Mouse (Mus musculus) adrenal gland, adult 8-10 months (tissue): ENCODE measurements around the gene Arid2. TPM values are rescaled to one million over a fixed set of nuclear protein-coding genes. Genes with fewer than 3 reads are reported as not detected.
A peak's percentile ranks its signal among the peaks of the same experiment; 100 is the strongest.
"Not testable (repeated sequence)": the region's sequence is repeated elsewhere in the genome, so short reads cannot be mapped to it uniquely, and the experiment has no call there.

ENCODE experiments used
- DNase-seq: peaks from one replicate; pipeline ENCODE4 v3.0.0; 2022
- total RNA-seq, 4 experiments: library from RNA; stranded (reverse); gene quantifications; 2 replicates each; pipeline ENCODE4 v1.2.4; 2022

Gene Arid2
- total RNA-seq, 4 experiments from 2014 or later: 39.0 to 55.2 (median 46.1) TPM

GRCm38 (mm10) chr15:96286015-96286934 lies 1.0 kb upstream of the Arid2 start:
- peak; percentile 93 for DNase-seq

GRCm38 (mm10) chr15:96286935-96287292 lies 404 bp upstream of the Arid2 start:
- no peak for DNase-seq

GRCm38 (mm10) chr15:96287976-96288835 lies 888 bp downstream of the Arid2 start:
- DNase-seq: peak; percentile 42

- DNase-seq: no peak
These were observed 1.6 kb downstream of the Arid2 start for GRCm38 (mm10) chr15:96288836-96289390.

GRCm38 (mm10) chr15:96290001-96290400 lies 2.7 kb downstream of the Arid2 start:
- DNase-seq: no peak

GRCm38 (mm10) chr15:96293444-96293843 lies 6.1 kb downstream of the Arid2 start:
- DNase-seq: no peak

GRCm38 (mm10) chr15:96297078-96297590 lies 9.8 kb downstream of the Arid2 start:
- DNase-seq: no peak

GRCm38 (mm10) chr15:96297623-96298188 lies 10.4 kb downstream of the Arid2 start:
- no peak for DNase-seq

GRCm38 (mm10) chr15:96309310-96309709 lies 22.0 kb downstream of the Arid2 start:
- no peak for DNase-seq

- no peak for DNase-seq
These were observed 25.6 kb downstream of the Arid2 start for GRCm38 (mm10) chr15:96312902-96313301.

- DNase-seq: no peak
These were observed 28.3 kb downstream of the Arid2 start for GRCm38 (mm10) chr15:96315664-96316063.

- no peak for DNase-seq
These were observed 32.0 kb downstream of the Arid2 start for GRCm38 (mm10) chr15:96319335-96319734.

GRCm38 (mm10) chr15:96325726-96326328 lies 38.5 kb downstream of the Arid2 start:
- no peak for DNase-seq

GRCm38 (mm10) chr15:96328722-96329121 lies 41.4 kb downstream of the Arid2 start:
- not testable (repeated sequence) for DNase-seq

GRCm38 (mm10) chr15:96330536-96330935 lies 43.2 kb downstream of the Arid2 start:
- no peak for DNase-seq

- no peak for DNase-seq
These were observed 45.3 kb downstream of the Arid2 start for GRCm38 (mm10) chr15:96332468-96333213.

- no peak for DNase-seq
These were observed 46.0 kb downstream of the Arid2 start for GRCm38 (mm10) chr15:96333350-96333749.

- DNase-seq: no peak
These were observed 53.6 kb downstream of the Arid2 start for GRCm38 (mm10) chr15:96340924-96341323.

GRCm38 (mm10) chr15:96342097-96342496 lies 54.8 kb downstream of the Arid2 start:
- DNase-seq: no peak

- DNase-seq: no peak
These were observed 55.6 kb downstream of the Arid2 start for GRCm38 (mm10) chr15:96342871-96343270.
